Mouse (Mus musculus) layer of hippocampus, adult 2 months (tissue): ENCODE measurements around the gene Kctd7. TPM values are rescaled to one million over a fixed set of nuclear protein-coding genes. Genes with fewer than 3 reads are reported as not detected.

ENCODE experiments used
- DNase-seq, 2 experiments: peaks; one replicate each; pipeline ENCODE4 v3.0.0; 2022; ENCODE audit warnings: low spot score in 2 of 2
- H3K27ac ChIP-seq: fragments of 200-600 bp; 2 replicates; pipeline ENCODE4 v1.8.1; 2022
- H3K4me3 ChIP-seq: fragments of 200-600 bp; 2 replicates; pipeline ENCODE4 v1.8.1; 2022; ENCODE audit warnings: mild to moderate bottlenecking
- CTCF ChIP-seq: fragments of 200-600 bp; conservative IDR thresholded peaks from 2 replicates; pipeline ENCODE4 v1.8.1; 2022; ENCODE audit warnings: antibody characterized with exemption, mild to moderate bottlenecking, moderate library complexity
- long read RNA-seq, 2 experiments: library from polyadenylated mRNA; stranded (forward); transcript quantifications; one replicate each; pipeline ENCODE4 v2.0.0; 2021; ENCODE audit warnings: borderline mapping rate in 2 of 2
- total RNA-seq, 2 experiments: library from RNA; stranded (reverse); gene quantifications; 2 replicates each; pipeline ENCODE4 v1.2.3; 2021

Gene Kctd7
- total RNA-seq: 10 to 100 TPM; 10.3 to 12.8 TPM
- long read RNA-seq, experiment 1, full-length matches to known transcripts: 18 of 19 reads
- long read RNA-seq, experiment 1, partial matches to known transcripts: 0 of 19 reads
- long read RNA-seq, experiment 1, other reads (novel, unspliced or antisense): 1 of 19 reads
- long read RNA-seq, experiment 2, full-length matches to known transcripts: 11 of 14 reads
- long read RNA-seq, experiment 2, partial matches to known transcripts: 0 of 14 reads
- long read RNA-seq, experiment 2, other reads (novel, unspliced or antisense): 3 of 14 reads

DNA sequence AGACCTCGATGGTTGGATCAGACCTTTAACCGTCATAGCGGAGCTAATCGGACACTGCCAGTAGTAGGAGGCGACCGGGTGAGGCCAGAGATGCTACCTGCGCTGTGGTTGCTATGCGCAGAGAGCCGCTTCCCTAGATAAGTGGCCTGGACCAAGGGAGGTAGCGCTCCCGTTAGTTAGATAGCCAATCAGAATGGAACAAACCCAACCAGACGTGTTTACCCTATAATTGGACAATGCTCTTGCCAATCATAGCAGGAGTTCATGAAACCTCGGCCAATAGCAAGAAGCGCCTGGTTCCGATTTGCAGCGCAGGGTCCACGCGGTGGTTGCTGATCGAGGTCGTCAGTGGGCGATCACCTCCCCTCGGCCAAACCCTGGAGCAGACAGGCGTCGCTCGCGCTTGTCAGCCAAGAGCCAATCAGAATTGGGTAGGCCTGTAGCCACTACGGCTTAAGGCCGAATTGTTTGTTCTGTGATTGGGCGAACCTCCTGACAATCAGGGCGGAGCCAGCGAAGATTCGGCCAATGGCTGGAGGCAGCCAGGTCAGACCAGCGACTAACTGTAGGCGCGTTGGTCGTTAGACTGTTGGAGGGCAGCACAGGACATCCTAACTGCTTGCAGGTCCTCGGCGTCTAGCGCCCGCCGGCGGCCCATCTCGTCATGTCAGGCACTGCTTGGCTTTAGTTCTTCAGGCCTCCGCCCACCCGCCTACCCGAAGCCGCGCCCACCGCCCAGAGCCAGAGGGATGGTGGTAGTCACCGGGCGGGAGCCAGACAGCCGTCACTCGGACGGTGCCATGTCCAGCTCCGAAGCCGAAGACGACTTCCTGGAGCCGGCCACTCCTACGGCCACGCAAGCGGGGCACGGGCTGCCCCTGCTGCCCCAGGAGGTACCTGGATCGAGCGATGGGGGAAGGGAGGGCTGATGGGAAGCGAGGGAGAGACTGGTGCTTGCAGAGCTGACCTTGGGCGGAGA is at the start of gene Kctd7:
Kctd7 (plus strand) TSS at position 528 of the 979 bp plus-strand sequence.
- peak; percentile 61 for TF ChIP-seq CTCF
- peak within 1 kb of the TSS; percentile 96 for H3K4me3 ChIP-seq
- H3K27ac ChIP-seq: peak within 1 kb of the TSS; percentile 95
- peak; percentile 91 to 98 for DNase-seq

DNA sequence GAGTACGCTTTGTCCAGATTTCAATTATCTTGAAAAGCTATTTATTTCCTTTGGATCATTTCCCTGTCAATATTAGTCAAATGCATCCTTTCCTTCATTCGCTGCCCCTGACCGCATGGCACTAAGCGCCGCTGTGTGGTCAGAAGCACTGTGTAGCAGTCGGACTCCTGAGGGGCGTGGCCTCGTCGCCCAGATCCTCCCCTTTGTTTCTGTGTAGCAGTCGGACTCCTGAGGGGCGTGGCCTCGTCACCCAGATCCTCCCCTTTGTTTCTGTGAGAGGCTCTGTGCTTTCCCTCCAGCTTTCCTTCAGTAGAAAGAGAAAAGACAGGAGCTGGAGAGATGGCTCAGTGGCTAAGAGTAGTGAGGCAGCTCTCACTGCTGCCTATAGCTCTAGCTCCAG is 47.9 kb upstream of the Kctd7 start:
- no peak for TF ChIP-seq CTCF
- no peak for DNase-seq
- Histone ChIP-seq H3K4me3 (no peak overlapping the region), H3K27ac (no peak overlapping the region)

GRCm38 (mm10) chr5:130097837-130098236 is 46.8 kb upstream of the Kctd7 start:
- H3K27ac ChIP-seq: no peak overlapping the region
- no peak for DNase-seq
- no peak for TF ChIP-seq CTCF
- no peak overlapping the region for H3K4me3 ChIP-seq

DNA sequence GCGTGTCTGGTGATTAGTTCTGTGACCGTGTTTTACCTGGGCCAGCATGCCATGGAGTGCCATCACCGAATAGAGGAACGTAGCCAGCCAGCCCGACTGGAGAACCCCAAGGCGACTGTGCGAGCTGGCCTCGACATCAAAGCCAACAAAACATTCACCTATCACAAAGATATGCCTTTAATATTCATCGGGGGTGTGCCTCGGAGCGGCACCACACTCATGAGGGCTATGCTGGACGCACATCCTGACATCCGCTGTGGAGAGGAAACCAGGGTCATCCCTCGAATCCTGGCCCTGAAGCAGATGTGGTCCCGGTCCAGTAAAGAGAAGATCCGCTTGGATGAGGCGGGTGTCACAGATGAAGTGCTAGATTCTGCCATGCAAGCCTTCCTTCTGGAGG is 42.9 kb upstream of the Kctd7 start:
- Histone ChIP-seq H3K4me3 (no peak overlapping the region), H3K27ac (no peak overlapping the region)
- TF ChIP-seq CTCF: no peak
- DNase-seq: no peak

GRCm38 (mm10) chr5:130109348-130109747 is 35.3 kb upstream of the Kctd7 start:
- H3K4me3 ChIP-seq: no peak overlapping the region
- peak overlapping the region; percentile 8; the same call in 1 of the 2 replicates for H3K27ac ChIP-seq
- DNase-seq: no peak
- no peak for TF ChIP-seq CTCF

- DNase-seq: no peak
- Histone ChIP-seq H3K4me3 (no peak overlapping the region), H3K27ac (peak overlapping the region; percentile 64; the same call in 1 of the 2 replicates)
- no peak for TF ChIP-seq CTCF
These were observed 33.8 kb upstream of the Kctd7 start for GRCm38 (mm10) chr5:130110632-130111464.

DNA sequence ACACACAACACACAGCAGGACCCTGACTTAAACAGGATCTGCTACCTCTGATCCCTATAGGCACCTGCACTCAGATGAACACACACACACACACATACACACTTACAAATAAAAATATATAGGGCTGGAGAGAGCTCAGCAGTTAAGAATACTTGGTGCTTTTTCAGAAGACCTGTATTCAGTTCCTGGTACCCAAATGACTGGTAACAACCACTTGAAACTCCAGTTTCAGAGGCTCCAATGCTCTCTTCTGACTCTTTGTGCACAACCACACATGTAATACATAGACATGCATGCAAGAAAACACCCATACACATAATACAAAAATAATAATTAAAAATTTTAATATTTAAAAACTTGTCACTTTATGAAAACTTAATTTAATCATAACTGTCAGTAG is 32.0 kb upstream of the Kctd7 start:
- H3K4me3 ChIP-seq: no peak overlapping the region
- H3K27ac ChIP-seq: no peak overlapping the region
- TF ChIP-seq CTCF: no peak
- no peak for DNase-seq

DNA sequence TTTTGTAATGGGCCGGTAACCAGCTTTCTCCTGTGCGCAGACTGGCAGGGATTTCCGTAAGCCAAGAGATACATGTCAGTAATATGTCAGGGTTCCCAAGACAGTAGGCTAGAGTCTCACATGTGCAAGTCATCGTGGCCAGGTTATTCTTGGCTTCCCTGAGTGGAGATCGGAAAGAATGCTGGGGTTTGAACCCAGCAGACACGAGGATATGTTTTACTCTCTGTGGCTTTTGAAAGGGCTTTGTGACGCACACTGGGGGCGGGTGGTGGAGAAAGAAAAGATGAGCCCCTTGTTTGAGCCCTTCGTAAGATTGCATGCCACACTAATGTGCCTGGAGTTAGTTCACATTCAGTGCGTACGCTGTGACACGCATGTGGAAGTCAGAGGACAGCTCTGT is 28.5 kb upstream of the Kctd7 start:
- H3K4me3 ChIP-seq: no peak overlapping the region
- no peak for TF ChIP-seq CTCF
- DNase-seq: no peak
- peak overlapping the region; percentile 14; the same call in 1 of the 2 replicates for H3K27ac ChIP-seq

DNA sequence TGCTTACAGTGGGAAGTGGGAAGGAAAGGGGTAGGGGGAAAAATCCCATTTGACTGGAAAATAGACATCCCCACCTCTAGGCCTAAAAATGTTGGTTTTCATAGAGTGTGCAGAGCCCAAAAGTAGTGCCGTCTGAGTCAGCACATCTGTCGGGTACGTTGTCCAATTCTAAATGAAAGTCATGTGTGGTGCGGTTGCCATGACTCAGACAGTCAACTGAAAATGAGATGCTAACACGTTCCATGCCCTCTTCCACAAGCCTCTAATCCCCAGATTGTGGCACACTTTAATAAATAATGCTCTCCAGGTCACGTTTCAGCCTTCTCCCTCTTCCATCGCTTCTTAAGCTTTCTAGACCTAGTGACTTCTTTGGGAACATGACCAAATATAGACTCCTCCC is 27.8 kb upstream of the Kctd7 start:
- no peak for TF ChIP-seq CTCF
- Histone ChIP-seq H3K4me3 (no peak overlapping the region), H3K27ac (peak overlapping the region; percentile 14; the same call in 1 of the 2 replicates)
- DNase-seq: no peak

- TF ChIP-seq CTCF: no peak
- DNase-seq: no peak
- Histone ChIP-seq H3K4me3 (no peak overlapping the region), H3K27ac (peak overlapping the region; percentile 23; the same call in 1 of the 2 replicates)
These were observed 26.7 kb upstream of the Kctd7 start for GRCm38 (mm10) chr5:130117932-130118331.

DNA sequence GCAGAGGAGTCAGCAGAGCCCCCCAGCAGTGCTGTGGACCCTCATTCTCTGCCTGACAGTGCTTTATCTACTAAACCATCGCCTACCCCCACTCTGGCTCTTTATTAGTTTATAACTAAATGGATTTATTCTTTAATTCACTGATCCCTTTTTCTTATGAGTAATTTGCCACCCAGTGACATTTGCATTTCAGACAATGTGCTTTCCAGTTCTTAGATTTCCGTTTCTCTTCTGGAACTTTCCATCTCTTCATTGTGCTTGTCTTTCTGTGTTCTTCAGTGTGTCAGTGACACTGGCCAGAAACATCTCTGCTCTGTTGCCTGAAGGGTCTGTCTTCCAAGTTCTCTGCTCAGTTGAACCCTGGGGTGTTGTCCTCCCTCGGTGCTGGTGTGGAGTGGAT is 25.4 kb upstream of the Kctd7 start:
- no peak overlapping the region for H3K4me3 ChIP-seq
- no peak overlapping the region for H3K27ac ChIP-seq
- no peak for TF ChIP-seq CTCF
- DNase-seq: no peak

GRCm38 (mm10) chr5:130120070-130120736 is 24.5 kb upstream of the Kctd7 start:
- no peak for DNase-seq
- Histone ChIP-seq H3K4me3 (no peak overlapping the region), H3K27ac (peak overlapping the region; percentile 6; the same call in 1 of the 2 replicates)
- TF ChIP-seq CTCF: no peak
